Mouse (Mus musculus): ENCODE data around the gene Megf11.

DNA sequence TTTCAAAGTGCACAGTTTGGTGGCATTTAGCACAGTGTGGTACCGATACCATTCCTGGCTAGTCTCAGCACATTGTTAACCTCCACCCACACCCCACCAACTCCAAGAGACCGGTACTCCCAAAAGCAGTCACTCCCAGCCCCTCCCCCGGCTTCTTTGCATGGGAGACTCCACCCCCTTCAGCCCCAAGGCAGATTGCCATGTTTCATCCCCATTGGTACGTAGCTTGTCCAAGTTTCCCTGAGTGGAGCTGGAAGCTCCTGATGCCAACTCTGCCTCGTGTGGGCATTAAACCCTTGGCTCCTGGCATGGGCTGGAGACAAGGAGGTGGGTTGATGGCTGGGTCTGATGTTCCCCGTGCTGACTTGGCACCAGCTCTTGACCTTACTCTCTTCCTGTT, 129.4 kb downstream of the Megf11 start:
- TF ChIP-seq CTCF (IDR thresholded peaks at IDR 0.05; ENCODE audit: insufficient read depth, low read length) (no peak), POLR2A (IDR thresholded peaks at IDR 0.05; ENCODE audit: borderline replicate concordance, extremely low read depth, low read depth, low read length) (no peak)
